Mouse (Mus musculus) ES-E14 (cell line): Measurements from ENCODE around the gene Slc25a20.

ENCODE experiments used
- CHD2 ChIP-seq: IDR thresholded peaks from 2 replicates; pipeline ENCODE4 v1.6.1; 2014; ENCODE audit warnings: mild to moderate bottlenecking, low read depth, low read length, inconsistent platforms
- HCFC1 ChIP-seq: IDR thresholded peaks from 2 replicates; pipeline ENCODE4 v1.6.1; 2012; ENCODE audit warnings: low read length, inconsistent platforms, borderline replicate concordance; ENCODE audit not compliant: insufficient read depth
- MAFK ChIP-seq: IDR thresholded peaks from 2 replicates; pipeline ENCODE4 v1.6.1; 2014; ENCODE audit warnings: mild to moderate bottlenecking, low read depth, low read length, inconsistent platforms; ENCODE audit not compliant: insufficient read depth
- ZC3H11A ChIP-seq: IDR thresholded peaks from 2 replicates; pipeline ENCODE4 v1.6.1; 2012; ENCODE audit warnings: low read depth, mild to moderate bottlenecking, inconsistent platforms, low read length, borderline replicate concordance
- ZNF384 ChIP-seq: IDR thresholded peaks from 2 replicates; pipeline ENCODE4 v1.6.1; 2012; ENCODE audit warnings: low read depth, low read length, inconsistent platforms

- TF ChIP-seq MAFK (no peak), HCFC1 (no peak), ZC3H11A (no peak), CHD2 (no peak), ZNF384 (no peak)
Measured at GRCm38 (mm10) chr9:108649561-108650440, 12.1 kb upstream of the Slc25a20 start.
